Mouse (Mus musculus) heart, embryonic 15.5 days (tissue): Measurements from ENCODE around the gene Plekha4. TPM values are rescaled to one million over a fixed set of nuclear protein-coding genes. Genes with fewer than 3 reads are reported as not detected.
A peak's percentile ranks its signal among the peaks of the same experiment; 100 is the strongest.
"Not testable (repeated sequence)": the region's sequence is repeated elsewhere in the genome, so short reads cannot be mapped to it uniquely, and the experiment has no call there.

Source experiments
- ATAC-seq: fragments of 200-750 bp; cut with Nextera tagmentation; replicated peaks from 2 replicates; pipeline ENCODE4 v1.8.0; 2017; ENCODE audit warnings: low read depth, moderate TSS enrichment; ENCODE audit not compliant: insufficient number of reproducible peaks, insufficient read depth, low FRiP score
- H3K27ac ChIP-seq: fragments of 300-500 bp; sonication (generic); 2 replicates; pipeline ENCODE4 v1.5.1; 2015; ENCODE audit warnings: mild to moderate bottlenecking, inconsistent platforms
- H3K27me3 ChIP-seq: fragments of 300-500 bp; sonication (generic); 2 replicates; pipeline ENCODE4 v1.6.1; 2015; ENCODE audit warnings: inconsistent platforms
- H3K36me3 ChIP-seq: fragments of 300-500 bp; sonication (generic); 2 replicates; pipeline ENCODE4 v1.6.1; 2015; ENCODE audit warnings: mild to moderate bottlenecking, inconsistent platforms
- H3K4me1 ChIP-seq: fragments of 300-500 bp; sonication (generic); replicated peaks from 2 replicates; pipeline ENCODE4 v1.6.1; 2015; ENCODE audit warnings: inconsistent platforms
- H3K4me2 ChIP-seq: fragments of 300-500 bp; sonication (generic); 2 replicates; pipeline ENCODE4 v1.6.1; 2015; ENCODE audit warnings: inconsistent platforms, mild to moderate bottlenecking, moderate library complexity
- H3K4me3 ChIP-seq: fragments of 300-500 bp; sonication (generic); 2 replicates; pipeline ENCODE4 v1.5.1; 2015; ENCODE audit warnings: mild to moderate bottlenecking, inconsistent platforms
- H3K9ac ChIP-seq: fragments of 300-500 bp; sonication (generic); 2 replicates; pipeline ENCODE4 v1.6.1; 2015; ENCODE audit warnings: mild to moderate bottlenecking, inconsistent platforms
- H3K9me3 ChIP-seq: fragments of 300-500 bp; sonication (generic); replicated peaks from 2 replicates; pipeline ENCODE4 v1.6.1; 2016; ENCODE audit warnings: inconsistent platforms
- WGBS: fragments of 180-500 bp; shearing (Covaris S2); methylation state at CpG from one replicate; pipeline ENCODE4 v1.1.7; 2015; ENCODE audit warnings: mixed read lengths; 5-methylcytosine and 5-hydroxymethylcytosine counted together
- polyA plus RNA-seq: library from polyadenylated mRNA; unstranded; fragments of >200 nt; fragmentation: Nextera tagmentation; extraction: Ambion mirVana; gene quantifications from 2 replicates; pipeline ENCODE4 v1.2.1, GENCODE M21; 2015

The Plekha4 gene
- polyA plus RNA-seq, 1 experiment from 2014 or later = 1.0 TPM

GRCm38 (mm10) chr7:45523678-45524170, 2.4 kb upstream of the Plekha4 start:
- Histone ChIP-seq H3K27me3 (no peaks in the 10 kb centered on the region), H3K27ac (no peak overlapping the region), H3K4me1 (peaks cover 33% of the 10 kb centered on the region), H3K9ac (peak overlapping the region; percentile 21), H3K9me3 (no peaks in the 10 kb centered on the region), H3K4me2 (peak overlapping the region; percentile 67), H3K4me3 (peak overlapping the region; percentile 70), H3K36me3 (peaks cover 17% of the 10 kb centered on the region)
- no peak for ATAC-seq
- 74% methylated on average over 13 of the region's 13 CpGs for WGBS

DNA sequence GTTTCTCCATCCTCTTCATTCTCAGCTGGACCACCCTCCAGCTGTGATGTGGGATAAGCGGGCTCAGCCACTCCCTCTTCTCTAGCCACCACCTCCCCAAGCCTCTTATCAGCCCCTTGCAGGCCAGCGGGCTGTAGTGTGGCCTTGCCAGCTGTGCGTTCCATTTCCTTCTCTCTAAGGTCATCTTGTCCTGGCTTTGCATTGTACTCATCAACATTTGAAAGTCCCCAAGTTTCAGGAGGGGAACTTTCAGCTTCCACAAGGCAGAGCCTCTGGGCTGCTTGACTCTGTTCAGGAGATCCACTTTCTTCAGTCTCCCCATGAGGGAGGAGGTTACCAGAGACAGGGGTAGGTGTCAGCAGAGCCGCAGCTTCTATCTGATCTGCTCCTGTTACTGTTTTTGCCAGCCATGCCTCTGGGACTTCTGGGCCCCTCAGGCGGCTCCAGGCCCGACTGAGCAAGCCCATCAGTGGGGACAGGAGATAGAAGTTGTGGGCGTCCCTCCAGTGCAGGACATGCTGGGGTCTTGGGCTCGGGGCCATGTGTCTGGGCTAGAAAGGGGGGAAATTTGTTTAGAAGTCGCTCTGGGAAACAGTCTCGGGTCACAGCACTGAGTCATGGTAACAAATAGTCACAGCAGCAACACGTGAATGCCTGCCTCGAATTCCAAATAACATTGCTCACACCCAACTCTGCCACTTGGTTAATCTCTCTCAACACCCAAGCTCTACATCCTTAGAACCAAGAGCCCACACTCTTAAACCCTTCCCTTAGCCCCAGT, 1.1 kb upstream of the Plekha4 start:
- no peak for ATAC-seq
- Histone ChIP-seq H3K4me2 (peak overlapping the region; percentile 84), H3K36me3 (peaks cover 17% of the 10 kb centered on the region), H3K9ac (peak overlapping the region; percentile 91), H3K4me3 (peak overlapping the region; percentile 95), H3K27ac (peak overlapping the region; percentile 98), H3K27me3 (no peaks in the 10 kb centered on the region), H3K4me1 (peaks cover 43% of the 10 kb centered on the region), H3K9me3 (no peaks in the 10 kb centered on the region)
- WGBS = 12% methylated on average over 12 of the region's 12 CpGs

- no peaks in the 10 kb centered on the region for H3K9me3 ChIP-seq
- H3K9ac ChIP-seq = peak overlapping the region; percentile 91
- WGBS = 21% methylated on average over 7 of the region's 7 CpGs
- peak overlapping the region; percentile 84 for H3K4me2 ChIP-seq
- no peaks in the 10 kb centered on the region for H3K27me3 ChIP-seq
- peaks cover 50% of the 10 kb centered on the region for H3K4me1 ChIP-seq
- no peak for ATAC-seq
- H3K4me3 ChIP-seq = peak overlapping the region; percentile 95
- H3K27ac ChIP-seq = peak overlapping the region; percentile 98
- H3K36me3 ChIP-seq = peaks cover 17% of the 10 kb centered on the region
These were observed 467 bp downstream of the Plekha4 start for GRCm38 (mm10) chr7:45526474-45527120.

GRCm38 (mm10) chr7:45527169-45527568, 1.0 kb downstream of the Plekha4 start:
- not testable (repeated sequence) for H3K9ac ChIP-seq, H3K27me3 ChIP-seq, H3K9me3 ChIP-seq, ATAC-seq, H3K4me3 ChIP-seq
- WGBS = 80% methylated on average over 6 of the region's 6 CpGs
- H3K4me1 ChIP-seq = peaks cover 48% of the 10 kb centered on the region
- peak overlapping the region; percentile 98; the same call in 1 of the 2 replicates for H3K27ac ChIP-seq
- 0 out of 2 replicates have a peak overlapping the region, but pooled peaks have one; percentile 84 for H3K4me2 ChIP-seq
- H3K36me3 ChIP-seq = peaks cover 17% of the 10 kb centered on the region

- Histone ChIP-seq H3K4me3 (no peak overlapping the region), H3K27ac (peak overlapping the region; percentile 61), H3K4me1 (peaks cover 28% of the 10 kb centered on the region), H3K36me3 (no peaks in the 10 kb centered on the region), H3K4me2 (peak overlapping the region; percentile 23), H3K9ac (no peak overlapping the region), H3K27me3 (no peaks in the 10 kb centered on the region), H3K9me3 (no peaks in the 10 kb centered on the region)
- ATAC-seq = no peak
- WGBS = 7% methylated on average over 6 of the region's 6 CpGs
These were observed 3.3 kb downstream of the Plekha4 start for GRCm38 (mm10) chr7:45529461-45529860.

GRCm38 (mm10) chr7:45530643-45531042, 4.5 kb downstream of the Plekha4 start:
- Histone ChIP-seq H3K9me3 (no peaks in the 10 kb centered on the region), H3K4me3 (no peak overlapping the region), H3K36me3 (no peaks in the 10 kb centered on the region), H3K4me1 (peaks cover 17% of the 10 kb centered on the region), H3K9ac (no peak overlapping the region), H3K27me3 (no peaks in the 10 kb centered on the region), H3K27ac (peak overlapping the region; percentile 51), H3K4me2 (peak overlapping the region; percentile 23; the same call in 1 of the 2 replicates)
- 39% methylated on average over 2 of the region's 2 CpGs for WGBS
- no peak for ATAC-seq

DNA sequence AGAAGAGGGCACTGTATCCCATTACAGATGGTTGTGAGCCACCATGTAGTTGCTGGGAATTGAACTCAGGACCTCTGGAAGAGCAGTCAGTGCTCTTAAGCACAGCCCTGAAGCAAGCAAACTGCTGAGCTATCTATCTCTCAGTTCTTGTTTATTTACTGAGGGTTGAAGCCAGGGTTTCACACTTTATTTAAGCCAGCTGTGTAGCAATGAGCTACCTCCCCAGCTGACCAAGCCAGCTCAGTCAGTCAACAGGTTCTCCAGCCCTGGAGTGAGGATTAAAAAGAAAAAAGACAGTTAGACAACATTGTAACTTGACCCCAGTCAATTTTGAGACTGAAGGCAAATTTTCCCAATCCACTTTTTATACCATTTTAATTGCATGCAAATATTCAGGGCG, 9.5 kb downstream of the Plekha4 start:
- no peak for ATAC-seq
- no peak overlapping the region for H3K9ac ChIP-seq
- H3K36me3 ChIP-seq = no peaks in the 10 kb centered on the region
- no peaks in the 10 kb centered on the region for H3K9me3 ChIP-seq
- no peaks in the 10 kb centered on the region for H3K27me3 ChIP-seq
- WGBS = 75% methylated on average over 1 of the region's 1 CpGs
- peaks cover 9% of the 10 kb centered on the region for H3K4me1 ChIP-seq
- H3K4me3 ChIP-seq = no peak overlapping the region
- no peak overlapping the region for H3K4me2 ChIP-seq
- H3K27ac ChIP-seq = no peak overlapping the region

- WGBS = 85% methylated on average over 10 of the region's 10 CpGs
- H3K4me2 ChIP-seq = peak overlapping the region; percentile 90
- H3K4me1 ChIP-seq = peaks cover 8% of the 10 kb centered on the region
- peak overlapping the region; percentile 58 for H3K4me3 ChIP-seq
- no peaks in the 10 kb centered on the region for H3K9me3 ChIP-seq
- no peaks in the 10 kb centered on the region for H3K27me3 ChIP-seq
- ATAC-seq = no peak
- no peak overlapping the region for H3K27ac ChIP-seq
- no peaks in the 10 kb centered on the region for H3K36me3 ChIP-seq
- 0 out of 2 replicates have a peak overlapping the region, but pooled peaks have one; percentile 56 for H3K9ac ChIP-seq
These were observed 11.5 kb downstream of the Plekha4 start for GRCm38 (mm10) chr7:45537602-45538001.

DNA sequence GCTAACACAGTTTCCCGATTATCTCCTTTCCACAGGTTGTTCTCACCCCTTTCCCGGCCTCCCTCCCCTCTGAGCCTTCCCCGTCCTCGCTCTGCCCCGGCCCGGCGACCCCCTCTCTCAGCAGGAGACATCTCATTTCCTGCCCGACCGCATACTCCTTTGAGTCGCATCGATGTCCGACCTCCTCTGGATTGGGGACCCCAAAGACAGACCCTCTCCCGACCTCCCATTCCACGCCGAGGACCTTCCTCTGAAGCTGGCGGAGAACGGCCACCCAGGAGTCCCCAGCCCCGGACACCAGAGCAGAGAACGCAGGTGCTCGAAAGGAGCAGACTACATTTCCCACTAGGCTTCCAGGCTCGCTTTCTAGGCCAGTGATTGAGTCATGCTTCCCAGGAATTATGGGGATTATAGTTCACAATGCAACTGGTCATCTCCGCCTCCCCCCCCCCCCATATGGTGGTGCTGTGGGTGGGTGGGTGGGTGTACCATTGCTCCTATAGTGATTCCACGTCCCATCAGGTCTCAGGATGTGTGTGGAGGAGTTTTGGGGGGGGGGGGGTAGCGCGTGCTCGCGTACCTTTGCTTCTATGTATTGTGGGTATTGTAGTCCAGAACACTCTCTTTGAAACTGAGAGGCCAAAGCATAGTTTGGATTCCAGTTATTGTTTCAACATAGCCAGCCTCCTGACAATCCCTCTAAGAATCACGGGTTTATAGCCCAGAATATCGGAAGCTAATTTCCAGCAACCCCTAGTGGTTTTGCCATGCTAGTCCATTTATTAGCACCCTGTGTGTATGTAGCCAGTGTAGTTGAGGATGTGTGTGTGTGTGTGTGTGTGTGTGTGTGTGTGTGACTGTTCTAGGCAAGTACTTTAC, 12.3 kb downstream of the Plekha4 start:
- 5% methylated on average over 29 of the region's 29 CpGs for WGBS
- Histone ChIP-seq H3K4me2 (peak overlapping the region; percentile 90), H3K4me3 (peak overlapping the region; percentile 58), H3K27me3 (no peaks in the 10 kb centered on the region), H3K27ac (no peak overlapping the region), H3K9ac (peak overlapping the region; percentile 56), H3K9me3 (no peaks in the 10 kb centered on the region), H3K4me1 (peaks cover 8% of the 10 kb centered on the region), H3K36me3 (no peaks in the 10 kb centered on the region)
- peak; percentile 59 for ATAC-seq

DNA sequence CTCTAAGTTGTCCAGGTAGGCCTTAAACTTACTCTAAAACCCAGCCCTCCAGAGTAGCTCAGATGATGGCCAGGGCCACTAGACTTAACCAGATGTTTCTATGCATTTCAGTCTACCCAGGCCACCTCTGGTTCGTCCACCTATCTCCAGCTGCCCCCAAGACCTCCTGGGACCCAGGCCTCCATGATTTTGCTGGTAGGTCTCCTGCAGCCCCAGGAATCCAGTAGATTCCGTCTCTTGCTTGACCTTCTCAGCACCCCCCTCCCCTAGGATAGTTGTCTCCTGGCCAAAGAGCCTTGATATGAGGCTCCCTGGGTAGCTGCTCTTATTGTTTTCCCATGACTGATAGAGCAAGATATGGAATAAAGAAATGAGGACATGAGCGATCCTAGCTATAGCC, 13.0 kb downstream of the Plekha4 start:
- Histone ChIP-seq H3K36me3 (no peaks in the 10 kb centered on the region), H3K9me3 (no peaks in the 10 kb centered on the region), H3K4me1 (peaks cover 8% of the 10 kb centered on the region), H3K27me3 (no peaks in the 10 kb centered on the region), H3K27ac (no peak overlapping the region), H3K9ac (no peak overlapping the region), H3K4me2 (no peak overlapping the region), H3K4me3 (no peak overlapping the region)
- WGBS = 76% methylated on average over 3 of the region's 3 CpGs
- no peak for ATAC-seq

- Histone ChIP-seq H3K9me3 (no peaks in the 10 kb centered on the region), H3K36me3 (no peaks in the 10 kb centered on the region), H3K4me2 (no peak overlapping the region), H3K4me1 (peaks cover 8% of the 10 kb centered on the region), H3K4me3 (no peak overlapping the region), H3K27ac (no peak overlapping the region), H3K9ac (no peak overlapping the region), H3K27me3 (no peaks in the 10 kb centered on the region)
- ATAC-seq = no peak
- 66% methylated on average over 2 of the region's 2 CpGs for WGBS
These were observed 14.1 kb downstream of the Plekha4 start for GRCm38 (mm10) chr7:45540213-45540612.
